Mouse (Mus musculus) midbrain, embryonic 13.5 days (tissue): Measurements from ENCODE around the gene Cyp2d11. TPM values are rescaled to one million over a fixed set of nuclear protein-coding genes. Genes with fewer than 3 reads are reported as not detected.

Experiments
- microRNA-seq: library from miRNA; unstranded; fragments of <30 nt; microRNA quantifications from one replicate; pipeline ENCODE4, GENCODE M21; 2016
- polyA plus RNA-seq: library from polyadenylated mRNA; unstranded; fragments of >200 nt; fragmentation: Nextera tagmentation; extraction: Ambion mirVana; gene quantifications from 2 replicates; pipeline ENCODE4 v1.2.1, GENCODE M21; 2015

Cyp2d11 gene
- polyA plus RNA-seq, 1 experiment from 2014 or later, result not detected

Small RNA genes within 50 kb of the gene (microRNA-seq; reads per million reads assigned to microRNA genes)
- gene Gm25990, result not detected
- not detected for gene Gm27331
- not detected for gene Mir7684

Other genes with a start within 250 kb of the Cyp2d11 start
- gene Srebf2, start 246.8 kb downstream of the Cyp2d11 start, polyA plus RNA-seq, result 225 and 230 TPM in 2 replicates
- gene Shisa8, start 181.2 kb downstream of the Cyp2d11 start, polyA plus RNA-seq, result 0.50 and 0.70 TPM in 2 replicates
- not detected in 2 replicates for gene Tnfrsf13c, start 169.7 kb downstream of the Cyp2d11 start, polyA plus RNA-seq
- 28.6 and 30.4 TPM in 2 replicates for gene Cenpm, start 149.3 kb downstream of the Cyp2d11 start, polyA plus RNA-seq
- 9.6 and 9.7 TPM in 2 replicates for gene 1500009C09Rik, start 141.6 kb downstream of the Cyp2d11 start, polyA plus RNA-seq
- 341 and 349 TPM in 2 replicates for gene Sept3, start 119.1 kb downstream of the Cyp2d11 start, polyA plus RNA-seq
- not detected in 2 replicates for gene Wbp2nl, start 95.1 kb downstream of the Cyp2d11 start, polyA plus RNA-seq
- 18.1 and 22.7 TPM in 2 replicates for gene Naga, start 55.1 kb downstream of the Cyp2d11 start, polyA plus RNA-seq
- gene Pheta2, start 55.1 kb downstream of the Cyp2d11 start, polyA plus RNA-seq, result 0.99 and 1.5 TPM in 2 replicates
- gene Smdt1, start 55.1 kb downstream of the Cyp2d11 start, polyA plus RNA-seq, result 303 and 324 TPM in 2 replicates
- 350 and 359 TPM in 2 replicates for gene Ndufa6, start 39.7 kb downstream of the Cyp2d11 start, polyA plus RNA-seq
- gene Cyp2d22, start 13.8 kb downstream of the Cyp2d11 start, polyA plus RNA-seq, result 1.1 and 1.8 TPM in 2 replicates
- gene Cyp2d10, start 13.2 kb upstream of the Cyp2d11 start, polyA plus RNA-seq, result not detected in 2 replicates
- gene Cyp2d9, start 39.4 kb upstream of the Cyp2d11 start, polyA plus RNA-seq, result not detected in 2 replicates
- not detected in 2 replicates for gene Cyp2d12, start 161.1 kb upstream of the Cyp2d11 start, polyA plus RNA-seq
- not detected in 2 replicates for gene Cyp2d34, start 226.9 kb upstream of the Cyp2d11 start, polyA plus RNA-seq